Mouse (Mus musculus) kidney, embryonic 15.5 days (tissue): ENCODE data around the gene Gja1. TPM values are rescaled to one million over a fixed set of nuclear protein-coding genes. Genes with fewer than 3 reads are reported as not detected.
"Not testable (repeated sequence)": the region's sequence is repeated elsewhere in the genome, so short reads cannot be mapped to it uniquely, and the experiment has no call there.

Experiments
- ATAC-seq: fragments of 200-750 bp; cut with Nextera tagmentation; replicated peaks from 2 replicates; pipeline ENCODE4 v1.8.0; 2017; ENCODE audit warnings: moderate TSS enrichment; ENCODE audit not compliant: low FRiP score
- H3K27ac ChIP-seq: fragments of 300-500 bp; sonication (generic); 2 replicates; pipeline ENCODE4 v1.5.1; 2015; ENCODE audit warnings: mild to moderate bottlenecking, inconsistent platforms
- H3K27me3 ChIP-seq: fragments of 300-500 bp; sonication (generic); 2 replicates; pipeline ENCODE4 v1.6.1; 2015; ENCODE audit warnings: inconsistent platforms
- H3K36me3 ChIP-seq: fragments of 300-500 bp; sonication (generic); 2 replicates; pipeline ENCODE4 v1.6.1; 2015; ENCODE audit warnings: inconsistent platforms
- H3K4me1 ChIP-seq: fragments of 300-500 bp; sonication (generic); 2 replicates; pipeline ENCODE4 v1.6.1; 2015; ENCODE audit warnings: inconsistent platforms
- H3K4me2 ChIP-seq: fragments of 300-500 bp; sonication (generic); 2 replicates; pipeline ENCODE4 v1.6.1; 2015; ENCODE audit warnings: moderate library complexity, mild to moderate bottlenecking, inconsistent platforms
- H3K4me3 ChIP-seq: fragments of 300-500 bp; sonication (generic); replicated peaks from 2 replicates; pipeline ENCODE4 v1.5.1; 2015; ENCODE audit warnings: mild to moderate bottlenecking, inconsistent platforms
- H3K9ac ChIP-seq: fragments of 300-500 bp; sonication (generic); 2 replicates; pipeline ENCODE4 v1.6.1; 2015; ENCODE audit warnings: mild to moderate bottlenecking, inconsistent platforms
- H3K9me3 ChIP-seq: fragments of 300-500 bp; sonication (generic); replicated peaks from 2 replicates; pipeline ENCODE4 v1.6.1; 2016; ENCODE audit warnings: inconsistent platforms
- WGBS: fragments of 180-500 bp; shearing (Covaris S2); methylation state at CpG from one replicate; pipeline ENCODE4 v1.1.7; 2015; ENCODE audit warnings: mixed read lengths; 5-methylcytosine and 5-hydroxymethylcytosine counted together
- polyA plus RNA-seq: library from polyadenylated mRNA; unstranded; fragments of >200 nt; fragmentation: Nextera tagmentation; extraction: Ambion mirVana; gene quantifications from 2 replicates; pipeline ENCODE4 v1.2.1, GENCODE M21; 2015

The Gja1 gene
- polyA plus RNA-seq, 1 experiment from 2014 or later, result 141 TPM

DNA sequence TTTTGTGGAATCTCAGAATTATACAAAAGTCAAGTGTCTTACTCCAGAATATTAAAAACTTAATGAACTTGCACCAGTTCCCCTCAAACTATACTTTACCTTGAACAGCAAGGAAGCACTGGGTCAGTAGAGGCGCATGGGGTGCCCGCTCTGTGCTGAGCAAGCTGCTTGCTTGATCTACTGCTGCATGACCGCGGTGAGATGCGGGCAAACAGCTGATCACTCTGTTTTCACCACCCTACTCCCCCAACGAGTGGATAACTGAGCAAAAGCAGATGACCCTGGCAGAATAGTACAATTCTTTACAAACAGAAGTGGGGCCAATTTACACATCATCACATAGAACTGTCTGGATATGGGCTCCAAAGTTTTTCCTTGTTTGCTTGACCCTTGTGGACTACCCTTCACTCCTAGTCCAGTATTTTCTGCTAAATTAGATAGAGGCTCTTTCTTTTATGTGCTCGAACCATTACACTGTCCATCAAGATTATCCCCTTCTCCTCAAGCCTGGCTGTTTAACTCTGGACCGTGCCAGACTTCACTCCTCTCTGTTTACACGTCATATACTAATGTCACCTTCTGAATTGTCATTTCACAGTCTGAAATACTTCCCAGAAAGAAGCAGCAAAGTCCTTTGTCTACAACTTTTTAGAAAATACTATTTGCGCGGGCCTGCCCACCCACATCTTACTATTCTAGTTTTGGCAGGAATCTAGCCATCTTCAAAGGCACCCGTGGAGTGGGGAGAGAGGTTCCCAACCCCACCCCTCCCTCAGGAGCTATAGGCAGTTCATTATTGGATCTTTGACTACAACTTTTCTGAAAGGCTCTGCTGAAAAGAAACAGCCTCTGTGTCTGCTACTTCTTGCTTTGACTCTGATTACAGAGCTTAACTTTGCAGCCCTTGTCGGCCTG is 8.3 kb downstream of the Gja1 start:
- peaks cover 6% of the 10 kb centered on the region; the same call in 1 of the 2 replicates for H3K4me1 ChIP-seq
- WGBS, result 67% methylated on average over 13 of the region's 13 CpGs
- no peak for ATAC-seq
- H3K4me3 ChIP-seq, result no peak overlapping the region
- no peak overlapping the region for H3K27ac ChIP-seq
- no peak overlapping the region for H3K4me2 ChIP-seq
- peaks cover 40% of the 10 kb centered on the region for H3K36me3 ChIP-seq
- H3K27me3 ChIP-seq, result no peaks in the 10 kb centered on the region
- H3K9me3 ChIP-seq, result no peaks in the 10 kb centered on the region
- no peak overlapping the region for H3K9ac ChIP-seq

DNA sequence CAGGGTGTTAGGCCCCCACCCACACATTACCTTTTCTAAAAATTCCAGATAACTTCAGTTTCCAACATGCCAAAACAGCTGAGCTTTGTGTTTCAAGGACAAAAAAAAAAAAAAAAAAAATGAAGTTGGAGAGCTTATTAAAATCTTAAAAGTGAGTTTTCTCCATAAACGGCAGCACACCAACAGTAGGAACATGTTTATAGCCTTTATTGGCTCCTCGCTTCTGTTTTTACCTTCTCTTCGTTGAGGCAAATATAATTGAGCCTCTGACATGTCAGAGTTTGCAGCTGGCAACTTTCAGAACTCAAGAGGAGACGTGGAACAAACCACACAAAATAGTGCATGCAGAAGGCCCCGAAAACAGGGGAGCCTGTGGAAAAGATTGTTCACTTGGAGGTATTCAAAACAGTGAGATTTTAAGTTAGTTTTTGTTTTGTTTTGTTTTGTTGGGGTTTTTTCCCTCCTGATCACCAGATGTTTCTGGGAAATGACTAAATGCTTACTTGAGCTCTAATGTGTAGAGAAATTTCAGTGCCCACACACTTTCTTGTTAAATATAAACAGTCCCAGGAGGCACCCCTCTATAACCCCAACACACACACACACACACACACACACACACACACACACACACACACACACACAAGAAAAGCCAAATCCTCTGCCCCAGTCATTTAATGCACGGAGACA is 16.1 kb downstream of the Gja1 start:
- WGBS, result 62% methylated on average over 6 of the region's 6 CpGs

GRCm38 (mm10) chr10:56393815-56394417 is 16.8 kb downstream of the Gja1 start:
- H3K4me1 ChIP-seq, ATAC-seq, H3K4me3 ChIP-seq, H3K27me3 ChIP-seq, H3K4me2 ChIP-seq, H3K9ac ChIP-seq, H3K9me3 ChIP-seq, H3K27ac ChIP-seq: not testable (repeated sequence)
- peaks cover 25% of the 10 kb centered on the region for H3K36me3 ChIP-seq
- WGBS, result 91% methylated on average over 7 of the region's 7 CpGs

More for the DNA sequence above, 16.1 kb downstream of the Gja1 start:
- H3K27me3 ChIP-seq, result no peaks in the 10 kb centered on the region
- no peak overlapping the region for H3K27ac ChIP-seq
- H3K36me3 ChIP-seq, result peaks cover 32% of the 10 kb centered on the region
- no peak overlapping the region for H3K4me3 ChIP-seq
- H3K9me3 ChIP-seq, result no peaks in the 10 kb centered on the region
- ATAC-seq, result no peak
- no peaks in the 10 kb centered on the region for H3K4me1 ChIP-seq
- H3K4me2 ChIP-seq, result no peak overlapping the region
- no peak overlapping the region for H3K9ac ChIP-seq

DNA sequence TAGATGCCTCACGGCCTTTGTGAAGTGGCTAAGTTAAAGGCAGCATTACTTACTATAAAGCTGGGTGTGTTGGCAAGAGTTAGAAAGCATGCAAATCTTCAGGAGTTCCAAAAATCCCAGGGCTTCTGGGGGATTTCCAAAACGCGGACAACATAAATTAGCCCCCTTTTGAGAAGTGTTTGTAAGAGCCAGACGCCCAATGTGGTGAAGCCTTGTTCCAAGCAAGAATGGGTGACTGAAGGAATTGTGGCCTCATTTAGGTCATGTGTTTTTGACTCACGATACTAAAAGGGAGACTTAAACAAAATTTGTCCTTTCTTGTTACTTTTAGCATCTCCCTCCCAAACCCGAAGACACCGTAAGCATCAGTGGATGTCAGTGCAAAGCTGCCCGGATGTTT is 20.7 kb downstream of the Gja1 start:
- WGBS, result 80% methylated on average over 8 of the region's 8 CpGs
- no peaks in the 10 kb centered on the region for H3K36me3 ChIP-seq
- H3K4me2 ChIP-seq, result no peak overlapping the region
- H3K9me3 ChIP-seq, result no peaks in the 10 kb centered on the region
- no peaks in the 10 kb centered on the region for H3K4me1 ChIP-seq
- H3K27me3 ChIP-seq, result no peaks in the 10 kb centered on the region
- H3K9ac ChIP-seq, result no peak overlapping the region
- no peak for ATAC-seq
- no peak overlapping the region for H3K27ac ChIP-seq
- H3K4me3 ChIP-seq, result no peak overlapping the region

DNA sequence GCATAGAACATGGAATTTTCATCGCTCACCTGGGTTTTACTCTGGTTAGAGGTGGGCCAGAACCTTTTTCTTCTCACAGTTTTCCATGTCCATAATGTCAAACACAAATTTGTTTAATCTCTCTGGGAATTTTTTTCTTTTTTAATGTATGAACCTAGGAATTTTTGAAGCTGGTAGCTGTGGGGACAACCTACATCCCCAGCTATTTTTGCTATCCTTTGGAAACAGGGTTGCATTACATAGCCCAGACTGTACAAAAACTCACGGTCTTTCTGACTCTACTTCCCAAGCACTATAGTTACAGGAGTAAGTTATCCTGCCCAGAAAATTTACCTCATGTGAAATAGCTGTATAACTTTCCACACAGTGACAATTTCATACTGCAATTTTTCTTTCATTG is 21.2 kb downstream of the Gja1 start:
- H3K4me3 ChIP-seq, result no peak overlapping the region
- no peak overlapping the region for H3K27ac ChIP-seq
- no peak for ATAC-seq
- H3K4me1 ChIP-seq, result no peaks in the 10 kb centered on the region
- no peak overlapping the region for H3K9ac ChIP-seq
- H3K9me3 ChIP-seq, result no peaks in the 10 kb centered on the region
- 97% methylated on average over 2 of the region's 2 CpGs for WGBS
- no peak overlapping the region for H3K4me2 ChIP-seq
- no peaks in the 10 kb centered on the region for H3K27me3 ChIP-seq
- H3K36me3 ChIP-seq, result no peaks in the 10 kb centered on the region

DNA sequence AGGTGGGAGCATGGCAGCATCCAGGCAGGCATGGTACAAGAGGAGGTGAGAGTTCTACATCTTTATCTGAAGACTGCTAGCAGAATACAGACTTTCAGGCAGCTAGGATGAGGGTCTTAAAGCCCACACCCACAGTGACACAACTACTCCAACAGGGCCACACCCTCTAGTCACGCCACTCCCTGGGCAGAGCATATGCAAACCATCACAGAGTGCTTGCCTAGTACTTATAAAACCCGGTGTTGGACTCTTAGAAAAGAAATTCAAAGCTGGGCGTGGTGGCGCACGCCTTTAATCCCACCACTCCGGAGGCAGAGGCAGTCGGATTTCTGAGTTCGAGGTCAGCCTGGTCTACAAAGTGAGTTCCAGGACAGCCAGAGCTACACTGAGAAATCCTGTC is 24.3 kb downstream of the Gja1 start:
- not testable (repeated sequence) for H3K4me1 ChIP-seq, H3K27me3 ChIP-seq, H3K9me3 ChIP-seq, H3K27ac ChIP-seq, H3K4me2 ChIP-seq, H3K4me3 ChIP-seq, H3K9ac ChIP-seq, ATAC-seq, H3K36me3 ChIP-seq
- WGBS, result 92% methylated on average over 8 of the region's 8 CpGs

GRCm38 (mm10) chr10:56405934-56406333 is 28.8 kb downstream of the Gja1 start:
- H3K27me3 ChIP-seq, result no peaks in the 10 kb centered on the region
- H3K4me1 ChIP-seq, result no peaks in the 10 kb centered on the region
- 74% methylated on average over 9 of the region's 9 CpGs for WGBS
- H3K4me2 ChIP-seq, result no peak overlapping the region
- no peaks in the 10 kb centered on the region for H3K36me3 ChIP-seq
- H3K9me3 ChIP-seq, result no peaks in the 10 kb centered on the region
- H3K4me3 ChIP-seq, result no peak overlapping the region
- H3K9ac ChIP-seq, result no peak overlapping the region
- ATAC-seq, result no peak
- H3K27ac ChIP-seq, result no peak overlapping the region

GRCm38 (mm10) chr10:56406386-56407130 is 29.4 kb downstream of the Gja1 start:
- ATAC-seq, result no peak
- Histone ChIP-seq H3K4me3 (no peak overlapping the region), H3K27me3 (no peaks in the 10 kb centered on the region), H3K9me3 (no peaks in the 10 kb centered on the region), H3K4me1 (no peaks in the 10 kb centered on the region), H3K4me2 (no peak overlapping the region), H3K27ac (no peak overlapping the region), H3K36me3 (no peaks in the 10 kb centered on the region), H3K9ac (no peak overlapping the region)
- WGBS, result 87% methylated on average over 6 of the region's 6 CpGs

DNA sequence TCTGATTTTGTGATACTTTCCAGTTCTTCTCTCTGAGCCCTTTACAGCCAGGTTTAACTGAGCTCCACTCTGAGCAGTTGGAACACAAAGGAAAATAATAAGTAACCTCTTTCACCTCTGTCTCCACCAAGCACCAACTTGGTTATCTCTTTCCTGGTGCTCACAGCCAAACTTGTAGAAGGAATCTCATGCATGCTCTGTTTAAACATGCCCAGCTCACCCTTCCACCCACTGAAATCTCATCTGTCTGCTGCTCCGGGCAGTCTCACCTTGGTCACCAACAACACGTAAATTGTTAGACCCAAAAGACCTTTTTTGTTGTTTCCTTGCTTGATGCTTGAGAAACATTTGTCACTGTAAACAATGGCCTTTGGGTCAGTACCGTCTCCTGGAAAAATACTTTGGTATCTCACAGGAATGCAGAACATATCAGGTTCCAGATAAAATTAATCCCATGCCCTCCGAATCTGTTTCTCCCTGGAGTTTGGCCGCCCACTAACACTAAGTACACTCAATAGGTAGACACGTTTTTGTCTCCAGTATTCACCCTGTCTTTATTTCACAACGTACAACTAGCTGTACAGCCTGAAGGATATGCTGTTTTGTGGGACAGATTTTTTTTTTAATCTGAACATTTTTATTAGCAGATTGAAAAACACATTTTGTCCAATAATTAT is 38.9 kb downstream of the Gja1 start:
- Histone ChIP-seq H3K27me3 (no peaks in the 10 kb centered on the region), H3K27ac (no peak overlapping the region), H3K36me3 (no peaks in the 10 kb centered on the region), H3K4me2 (no peak overlapping the region), H3K9ac (no peak overlapping the region), H3K4me3 (no peak overlapping the region), H3K4me1 (no peaks in the 10 kb centered on the region), H3K9me3 (no peaks in the 10 kb centered on the region)
- WGBS, result 58% methylated on average over 7 of the region's 7 CpGs
- ATAC-seq, result no peak

- no peak for ATAC-seq
- Histone ChIP-seq H3K27me3 (no peaks in the 10 kb centered on the region), H3K36me3 (no peaks in the 10 kb centered on the region), H3K9ac (no peak overlapping the region), H3K4me1 (0 out of 2 replicates have a peak, but pooled peaks cover 4% of the 10 kb centered on the region), H3K4me3 (no peak overlapping the region), H3K4me2 (no peak overlapping the region), H3K9me3 (no peaks in the 10 kb centered on the region), H3K27ac (no peak overlapping the region)
- whole genome bisulfite sequencing, result 83% methylated on average over 4 of the region's 4 CpGs
These were observed 45.4 kb downstream of the Gja1 start for GRCm38 (mm10) chr10:56422518-56422917.

DNA sequence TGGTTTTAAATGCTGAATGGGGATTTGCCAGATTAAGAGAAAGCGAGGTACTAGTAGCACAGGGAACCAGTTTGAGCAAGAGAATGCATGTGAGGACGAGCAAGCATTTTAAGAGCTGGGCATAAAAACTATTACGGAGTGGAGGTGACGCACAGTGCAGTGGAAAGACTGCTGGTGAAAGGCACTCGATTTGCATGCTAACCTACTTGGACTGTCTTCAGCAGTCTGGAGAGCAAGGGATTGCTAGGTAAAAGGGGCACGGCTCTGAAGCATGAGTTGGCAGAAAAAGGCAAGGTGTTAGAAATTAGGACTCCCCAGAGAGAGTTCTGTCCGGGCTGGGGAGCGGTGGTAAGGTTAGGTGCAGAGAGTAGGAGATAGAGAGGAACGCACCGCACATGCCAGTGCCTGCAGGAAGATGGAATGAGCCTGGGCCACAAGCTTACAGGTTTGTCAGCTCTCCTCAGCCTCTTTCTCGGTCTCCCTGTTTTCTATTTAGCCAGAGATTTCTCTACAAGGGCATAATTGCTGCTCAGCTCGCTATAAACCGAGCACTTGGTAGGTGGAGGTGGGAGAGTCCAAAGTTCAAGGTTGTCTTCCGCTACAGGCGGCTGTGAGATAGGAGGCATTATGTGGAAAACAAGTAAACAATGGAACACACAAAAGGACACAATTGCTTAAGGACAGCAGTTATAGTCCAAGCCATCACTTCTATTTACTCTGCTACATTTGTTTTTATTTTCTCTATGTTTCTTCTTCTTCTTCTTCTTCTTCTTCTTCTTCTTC is 48.1 kb downstream of the Gja1 start:
- H3K27me3 ChIP-seq, result no peaks in the 10 kb centered on the region
- no peak overlapping the region for H3K27ac ChIP-seq
- 80% methylated on average over 15 of the region's 15 CpGs for WGBS
- no peak overlapping the region for H3K4me2 ChIP-seq
- H3K9me3 ChIP-seq, result no peaks in the 10 kb centered on the region
- no peak for ATAC-seq
- H3K4me3 ChIP-seq, result no peak overlapping the region
- no peak overlapping the region for H3K9ac ChIP-seq
- no peaks in the 10 kb centered on the region for H3K36me3 ChIP-seq
- 0 out of 2 replicates have a peak, but pooled peaks cover 4% of the 10 kb centered on the region for H3K4me1 ChIP-seq
